Mouse (Mus musculus): ENCODE data around the gene Vrk2.

The Vrk2 gene

DNA sequence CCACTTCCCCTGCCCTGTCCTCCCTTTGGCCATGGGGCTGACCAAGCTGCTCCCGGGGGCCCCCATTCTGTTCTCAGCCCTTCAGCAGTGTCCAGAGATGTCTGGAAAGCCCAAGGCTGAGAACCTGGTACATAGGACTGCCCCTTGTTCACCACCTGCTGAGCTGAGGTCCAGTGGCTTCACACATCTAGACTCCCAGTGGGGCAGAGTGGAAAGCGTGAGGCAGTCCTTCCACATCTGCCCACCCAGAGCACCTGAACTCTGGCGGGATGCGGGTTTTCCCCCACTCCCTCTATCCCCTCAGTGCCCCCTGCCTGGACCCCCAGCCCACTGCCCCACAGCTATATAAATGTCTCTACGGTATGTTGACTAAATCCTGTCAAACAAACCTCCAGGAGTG lies 56.0 kb downstream of the Vrk2 start:
- no peak for DNase-seq

DNA sequence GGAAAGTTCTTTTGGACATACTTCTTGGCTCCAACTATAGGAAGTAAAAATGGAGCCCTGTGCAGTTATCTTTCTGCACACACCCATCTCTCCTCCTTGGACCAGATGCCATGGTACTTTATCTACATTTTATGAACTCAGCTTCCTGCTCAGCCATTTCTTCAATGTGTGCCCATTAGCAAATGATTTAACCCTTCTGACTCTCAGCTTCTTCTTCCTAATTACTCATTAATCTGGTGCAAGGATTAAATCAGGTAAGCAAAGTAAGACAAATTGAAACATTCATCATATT lies 60.0 kb downstream of the Vrk2 start:
- DNase-seq = no peak

GRCm38 (mm10) chr11:26532994-26533827 lies 60.6 kb downstream of the Vrk2 start:
- DNase-seq = no peak

DNA sequence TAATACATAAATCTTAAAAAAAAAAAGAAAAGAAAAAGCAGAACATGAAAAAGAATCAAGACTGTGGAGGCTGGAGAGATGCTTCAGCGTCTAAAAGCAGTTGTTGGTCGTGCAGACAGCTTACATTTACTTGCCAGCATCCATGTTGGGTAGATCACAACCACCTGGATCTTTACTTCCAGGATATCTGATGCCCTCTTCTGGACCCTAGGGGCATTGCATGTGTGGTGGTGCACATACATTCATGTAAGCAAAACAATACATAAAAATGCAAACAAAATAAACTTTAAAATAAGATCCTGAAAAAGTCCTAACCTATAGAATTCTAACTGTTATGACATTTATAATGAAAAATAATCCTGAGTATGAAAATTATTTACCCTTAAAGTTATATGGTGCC lies 66.9 kb downstream of the Vrk2 start:
- DNase-seq = no peak

- peak; percentile 18 for DNase-seq
Measured at GRCm38 (mm10) chr11:26518991-26519390, 74.8 kb downstream of the Vrk2 start.

GRCm38 (mm10) chr11:26516086-26516485 lies 77.7 kb downstream of the Vrk2 start:
- DNase-seq = no peak

- DNase-seq = no peak
Measured at GRCm38 (mm10) chr11:26513683-26514082, 80.1 kb downstream of the Vrk2 start.

- no peak for DNase-seq
Measured at GRCm38 (mm10) chr11:26495951-26496350, 97.8 kb downstream of the Vrk2 start.

DNA sequence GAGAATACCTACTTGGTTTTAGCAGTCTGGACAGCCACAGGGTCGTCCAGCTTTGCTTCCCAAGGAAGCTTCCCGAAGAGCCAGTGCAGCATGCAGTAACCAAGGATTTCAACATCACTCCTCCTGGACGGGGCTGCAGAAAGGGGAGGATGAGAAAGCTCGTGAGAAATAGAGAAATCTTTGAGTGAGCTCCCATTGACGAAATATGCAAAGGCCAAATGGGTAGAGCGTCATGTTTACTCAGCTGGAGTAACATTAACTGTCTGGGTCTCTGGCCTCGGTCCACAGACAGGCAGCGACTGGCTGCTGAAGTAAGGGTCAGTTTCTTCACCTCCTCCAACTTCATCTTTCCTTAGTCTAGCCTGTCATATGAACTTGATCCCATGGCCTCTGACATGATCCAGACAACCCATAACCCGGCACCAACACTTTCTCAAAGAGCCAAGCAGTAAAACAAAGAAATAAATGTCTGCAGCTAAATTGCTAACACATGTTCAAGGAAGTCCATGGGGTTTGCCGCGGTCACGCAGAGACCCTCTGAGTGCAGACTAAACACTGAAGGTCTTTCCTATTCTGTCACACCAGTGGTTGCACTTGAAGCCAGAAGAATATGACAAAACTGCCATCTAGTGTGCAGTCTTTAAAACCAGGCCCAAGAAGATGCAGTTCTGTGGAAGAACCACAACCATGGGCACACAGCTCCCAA lies 103.9 kb downstream of the Vrk2 start:
- DNase-seq = peak; percentile 55

GRCm38 (mm10) chr11:26481691-26482242 lies 112.0 kb downstream of the Vrk2 start:
- DNase-seq = no peak

- DNase-seq = no peak
Measured at GRCm38 (mm10) chr11:26477037-26477739, 116.6 kb downstream of the Vrk2 start.

GRCm38 (mm10) chr11:26454081-26454480 lies 139.7 kb downstream of the Vrk2 start:
- DNase-seq = no peak

- no peak for DNase-seq
Measured at GRCm38 (mm10) chr11:26452693-26453092, 141.1 kb downstream of the Vrk2 start.

DNA sequence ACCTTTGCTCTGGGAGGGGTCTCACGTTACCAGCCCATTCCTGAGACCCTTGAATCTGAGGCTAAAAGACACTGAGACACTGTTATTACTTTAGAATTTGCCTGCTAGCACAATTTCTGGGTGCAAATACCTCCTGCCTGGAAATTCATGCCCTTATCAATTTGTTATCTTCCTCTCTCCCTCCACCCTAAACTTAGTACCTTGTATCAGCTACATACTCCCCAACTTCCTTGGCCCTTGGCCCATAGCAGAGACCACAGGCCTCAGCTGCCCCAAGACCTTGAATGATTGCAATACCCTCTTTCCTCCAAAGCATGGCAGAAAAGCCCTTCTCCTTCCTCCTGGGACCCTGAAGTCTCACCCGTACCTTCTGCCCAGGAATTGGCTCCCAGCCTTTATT lies 142.6 kb downstream of the Vrk2 start:
- no peak for DNase-seq

GRCm38 (mm10) chr11:26450636-26451035 lies 143.2 kb downstream of the Vrk2 start:
- DNase-seq = no peak

GRCm38 (mm10) chr11:26449789-26450188 lies 144.0 kb downstream of the Vrk2 start:
- no peak for DNase-seq

GRCm38 (mm10) chr11:26444374-26444773 lies 149.4 kb downstream of the Vrk2 start:
- no peak for DNase-seq

GRCm38 (mm10) chr11:26441121-26441520 lies 152.7 kb downstream of the Vrk2 start:
- DNase-seq = no peak

- DNase-seq = no peak
Measured at GRCm38 (mm10) chr11:26437818-26438217, 156.0 kb downstream of the Vrk2 start.

DNA sequence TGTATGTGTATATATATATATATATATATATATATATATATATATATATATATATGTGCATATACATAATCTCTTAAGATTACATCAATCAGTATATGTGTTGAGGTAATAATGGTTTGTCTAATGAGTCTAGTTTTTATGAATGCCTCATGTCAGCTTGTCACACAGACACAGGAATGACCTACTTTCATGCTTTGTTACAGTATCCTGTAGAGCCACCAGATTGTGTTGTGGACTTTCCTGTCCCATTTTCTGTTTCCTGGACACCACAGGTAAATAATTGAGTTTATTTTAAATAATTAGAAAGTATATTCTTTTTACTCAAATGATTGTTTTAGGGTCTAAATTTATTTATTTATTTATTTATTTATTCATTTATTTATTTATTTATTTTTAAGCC lies 159.6 kb downstream of the Vrk2 start:
- no peak for DNase-seq

DNA sequence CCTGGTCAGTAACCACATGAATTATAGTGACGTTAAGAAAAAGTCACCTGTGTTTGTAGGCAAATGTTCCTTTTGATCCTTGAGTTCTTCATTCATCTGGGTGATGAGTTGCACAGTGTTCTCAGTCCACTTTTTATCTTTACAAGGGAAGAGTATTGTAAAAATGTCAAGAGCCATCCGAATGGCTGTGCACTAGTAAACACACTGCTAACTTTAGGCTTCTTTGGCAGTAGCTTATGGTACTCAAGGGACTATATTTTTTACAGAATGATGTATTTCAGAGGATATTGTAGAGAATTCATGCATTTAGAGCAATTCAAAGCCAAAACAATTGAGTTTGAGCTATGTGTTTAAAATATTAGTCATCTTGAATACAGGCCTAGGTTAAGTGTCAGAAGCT lies 172.3 kb downstream of the Vrk2 start:
- no peak for DNase-seq

Data from lung, postnatal 10 days (tissue).